Mouse (Mus musculus) liver, adult 2 months (tissue): ENCODE measurements at regions not wholly inside any gene's neighbourhood (a gene's known extent, or its start where the extent isn't known, plus 50 kb on each side); places are given as distances from the start of the nearest gene placed in this dataset.

Experiments
- CTCF ChIP-seq: fragments of 200-500 bp; IDR thresholded peaks from 2 replicates; pipeline ENCODE4 v1.5.1; 2011; ENCODE audit warnings: low read depth, low read length, control low read depth
- POLR2A ChIP-seq: fragments of 200-500 bp; IDR thresholded peaks from 2 replicates; pipeline ENCODE4 v1.6.1; 2011; ENCODE audit warnings: low read length, control low read depth; ENCODE audit not compliant: insufficient read depth; ENCODE audit errors: extremely low read depth

- TF ChIP-seq CTCF: no peak
- no peak for TF ChIP-seq POLR2A
These were observed 148.5 kb downstream of the Twistnb start for GRCm38 (mm10) chr12:33577877-33578428.
